In the genomic region with DNA sequence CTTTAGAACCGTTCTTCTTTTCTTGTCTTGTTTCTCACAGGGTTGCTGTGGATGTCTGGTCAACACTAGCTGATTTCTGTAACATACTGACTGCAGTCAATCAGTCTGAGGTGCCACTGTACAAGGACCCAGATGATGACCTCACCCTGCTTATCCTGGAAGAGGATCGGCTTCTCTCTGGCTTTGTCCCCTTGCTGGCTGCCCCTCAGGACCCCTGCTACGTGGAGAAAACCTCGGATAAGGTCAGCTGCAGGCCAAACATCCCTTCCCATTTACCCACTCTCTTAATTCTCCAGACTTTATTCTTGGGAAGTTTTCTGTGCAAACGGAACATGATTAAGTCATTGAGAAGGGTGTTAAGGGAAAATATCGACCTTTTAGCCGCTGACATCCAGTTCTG, we compare ENCODE assay signal across 8 mouse cellular contexts.
DNase-seq lines count a peak whose midpoint lies in the region; ATAC-seq lines count a peak whose summit lies in the region.

No protein-coding gene starts in this region.

- H3K4me2 ChIP-seq in embryonic facial prominence, embryonic 15.5 days (replicated peaks): no peak overlapping the region
- H3K4me2 ChIP-seq in intestine, embryonic 15.5 days (replicated peaks): no peak overlapping the region; the same call in 1 of the 2 replicates
- no peak overlapping the region for H3K4me2 ChIP-seq in neural tube, embryonic 15.5 days

- H3K9ac ChIP-seq in embryonic facial prominence, embryonic 15.5 days: no peak overlapping the region
- no peak overlapping the region for H3K9ac ChIP-seq in intestine, embryonic 15.5 days
- H3K9ac ChIP-seq in neural tube, embryonic 15.5 days (replicated peaks): no peak overlapping the region

- WGBS in embryonic facial prominence, embryonic 15.5 days: 42% methylated on average over 7 of the region's 7 CpGs
- 31% methylated on average over 7 of the region's 7 CpGs for WGBS in intestine, embryonic 15.5 days
- 68% methylated on average over 7 of the region's 7 CpGs for WGBS in neural tube, embryonic 15.5 days

- peak overlapping the region; percentile 86 for H3K27ac ChIP-seq in embryonic facial prominence, embryonic 15.5 days (replicated peaks)
- peak overlapping the region; percentile 92 for H3K27ac ChIP-seq in intestine, embryonic 15.5 days
- peak overlapping the region; percentile 10 for H3K27ac ChIP-seq in neural tube, embryonic 15.5 days (replicated peaks)

- no peaks in the 10 kb centered on the region for H3K27me3 ChIP-seq in embryonic facial prominence, embryonic 15.5 days
- H3K27me3 ChIP-seq in intestine, embryonic 15.5 days (replicated peaks): no peaks in the 10 kb centered on the region
- H3K27me3 ChIP-seq in neural tube, embryonic 15.5 days (replicated peaks): no peaks in the 10 kb centered on the region

- H3K4me3 ChIP-seq in embryonic facial prominence, embryonic 15.5 days (replicated peaks): no peak overlapping the region
- no peak overlapping the region for H3K4me3 ChIP-seq in intestine, embryonic 15.5 days (replicated peaks)
- H3K4me3 ChIP-seq in neural tube, embryonic 15.5 days (replicated peaks): no peak overlapping the region

- H3K36me3 ChIP-seq in embryonic facial prominence, embryonic 15.5 days: 0 out of 2 replicates have a peak, but pooled peaks cover 8% of the 10 kb centered on the region
- no peaks in the 10 kb centered on the region for H3K36me3 ChIP-seq in intestine, embryonic 15.5 days
- no peaks in the 10 kb centered on the region for H3K36me3 ChIP-seq in neural tube, embryonic 15.5 days

- peak; percentile 44 for DNase-seq in kidney, postnatal 10 days
- DNase-seq in kidney, adult 18-20 months: no peak
- DNase-seq in cerebellum, postnatal 14 days: no peak
- DNase-seq in adrenal gland, adult (ENCODE audit: inconsistent age in 2 of 2, low spot score in 1 of 2): no peak

- H3K4me1 ChIP-seq in embryonic facial prominence, embryonic 15.5 days: peaks cover 55% of the 10 kb centered on the region
- H3K4me1 ChIP-seq in intestine, embryonic 15.5 days (replicated peaks): peaks cover 34% of the 10 kb centered on the region
- peaks cover 39% of the 10 kb centered on the region for H3K4me1 ChIP-seq in neural tube, embryonic 15.5 days

- ATAC-seq in embryonic facial prominence, embryonic 15.5 days (ENCODE audit: insufficient number of reproducible peaks, low FRiP score, low TSS enrichment, low read depth): no peak
- no peak for ATAC-seq in intestine, embryonic 15.5 days
- ATAC-seq in neural tube, embryonic 15.5 days (ENCODE audit: low FRiP score): no peak
- no peak for ATAC-seq in CD4-positive, CD25-positive, alpha-beta regulatory T cell, adult 4 months

- H3K9me3 ChIP-seq in embryonic facial prominence, embryonic 15.5 days (replicated peaks): no peaks in the 10 kb centered on the region
- no peaks in the 10 kb centered on the region for H3K9me3 ChIP-seq in intestine, embryonic 15.5 days
- no peaks in the 10 kb centered on the region for H3K9me3 ChIP-seq in neural tube, embryonic 15.5 days (replicated peaks)

Comparison
In these comparisons a context has a peak if more than half of its experiments do, and no peak if none do; other contexts are left out.
1. H3K27ac ChIP-seq: peak in every context shown above with its lines; median percentile 92 in intestine, embryonic 15.5 days; 86 in embryonic facial prominence, embryonic 15.5 days; 10 in neural tube, embryonic 15.5 days.